Mouse (Mus musculus) MEL (cell line): ENCODE data around the gene Stx3. TPM values are rescaled to one million over a fixed set of nuclear protein-coding genes. Genes with fewer than 3 reads are reported as not detected.

Experiments
- DNase-seq: peaks from one replicate; pipeline ENCODE4 v3.0.0; 2011; ENCODE audit warnings: low read depth, low spot score
- H3K27ac ChIP-seq: 2 replicates; pipeline ENCODE4 v1.5.1; 2012; ENCODE audit warnings: low read depth, mild to moderate bottlenecking, control low read depth, low read length, moderate library complexity; ENCODE audit not compliant: control insufficient read depth
- H3K27me3 ChIP-seq, 2 experiments: fragments of 150-350 bp in 1 of 2; sonication (generic) in 1 of 2; 2 replicates each; pipeline ENCODE4 v1.6.1; 2012; ENCODE audit warnings: low read length in 2 of 2, mild to moderate bottlenecking in 2 of 2, improper control_type of control experiment in 1 of 2, moderate library complexity in 1 of 2; ENCODE audit not compliant: insufficient read depth in 2 of 2, control insufficient read depth in 1 of 2
- H3K36me3 ChIP-seq, 2 experiments: 2 replicates each; pipeline ENCODE4 v1.6.1; 2012 to 2014; ENCODE audit warnings: low read length in 2 of 2, improper control_type of control experiment in 1 of 2, inconsistent platforms in 1 of 2, mild to moderate bottlenecking in 1 of 2; ENCODE audit not compliant: insufficient read depth in 2 of 2, control insufficient read depth in 1 of 2
- H3K4me1 ChIP-seq, 2 experiments: fragments of 150-350 bp in 1 of 2; sonication (generic) in 1 of 2; 2 replicates each; pipeline ENCODE4 v1.6.1; 2012; ENCODE audit warnings: low read length in 2 of 2, improper control_type of control experiment in 1 of 2, mild to moderate bottlenecking in 1 of 2; ENCODE audit not compliant: insufficient read depth in 2 of 2, control insufficient read depth in 1 of 2
- H3K4me3 ChIP-seq, 2 experiments: fragments of 150-350 bp in 1 of 2; sonication (generic) in 1 of 2; 2 replicates each; pipeline ENCODE4 v1.5.1; 2012; ENCODE audit warnings: low read depth in 2 of 2, low read length in 2 of 2, mild to moderate bottlenecking in 2 of 2, moderate library complexity in 2 of 2, control low read depth in 1 of 2, improper control_type of control experiment in 1 of 2; ENCODE audit not compliant: control insufficient read depth in 1 of 2, insufficient read depth in 1 of 2
- H3K79me2 ChIP-seq: 2 replicates; pipeline ENCODE4 v1.6.1; 2012; ENCODE audit warnings: mild to moderate bottlenecking, low read length, moderate library complexity; ENCODE audit not compliant: control insufficient read depth, poor library complexity, insufficient read depth
- H3K9ac ChIP-seq: 2 replicates; pipeline ENCODE4 v1.6.1; 2012; ENCODE audit warnings: low read depth, mild to moderate bottlenecking, control low read depth, low read length, moderate library complexity; ENCODE audit not compliant: control insufficient read depth, poor library complexity, severe bottlenecking
- H3K9me3 ChIP-seq: fragments of 150-350 bp; sonication (generic); replicated peaks from 2 replicates; pipeline ENCODE4 v1.6.1; 2012; ENCODE audit warnings: mild to moderate bottlenecking, low read length, improper control_type of control experiment, moderate library complexity; ENCODE audit not compliant: insufficient read depth
- BHLHE40 ChIP-seq: IDR thresholded peaks from 2 replicates; pipeline ENCODE4 v1.6.1; 2012; ENCODE audit warnings: low read depth, mild to moderate bottlenecking, inconsistent platforms, low read length, improper control_type of control experiment, borderline replicate concordance
- CHD2 ChIP-seq: IDR thresholded peaks from 2 replicates; pipeline ENCODE4 v1.6.1; 2011; ENCODE audit warnings: low read length, improper control_type of control experiment
- CTCF ChIP-seq, 3 experiments: IDR thresholded peaks in 2 of 3; conservative IDR thresholded peaks in 1 of 3; 2 replicates each; pipeline ENCODE4 v1.5.1; 2011 to 2012; ENCODE audit warnings: low read length in 3 of 3, low read depth in 2 of 3, mild to moderate bottlenecking in 2 of 3, improper control_type of control experiment in 1 of 3, inconsistent platforms in 1 of 3, mixed read lengths in 1 of 3, moderate library complexity in 1 of 3; ENCODE audit not compliant: control insufficient read depth in 1 of 3, insufficient read depth in 1 of 3, poor library complexity in 1 of 3, severe bottlenecking in 1 of 3
- E2F4 ChIP-seq: IDR thresholded peaks from 2 replicates; pipeline ENCODE4 v1.6.1; 2011; ENCODE audit warnings: low read depth, low read length, improper control_type of control experiment, borderline replicate concordance
- GABPA ChIP-seq: IDR thresholded peaks from 2 replicates; pipeline ENCODE4 v1.6.1; 2012; ENCODE audit warnings: low read depth, mild to moderate bottlenecking, inconsistent platforms, low read length, improper control_type of control experiment, moderate library complexity
- HCFC1 ChIP-seq: IDR thresholded peaks from 2 replicates; pipeline ENCODE4 v1.6.1; 2012; ENCODE audit warnings: low read depth, mild to moderate bottlenecking, inconsistent platforms, low read length, improper control_type of control experiment, moderate library complexity
- JUND ChIP-seq: IDR thresholded peaks from 2 replicates; pipeline ENCODE4 v1.6.1; 2011; ENCODE audit warnings: low read depth, mild to moderate bottlenecking, improper control_type of control experiment, low read length
- KAT2A ChIP-seq: conservative IDR thresholded peaks from 2 replicates; pipeline ENCODE4 v1.6.1; 2012; ENCODE audit warnings: low read depth, low read length, improper control_type of control experiment, inconsistent platforms
- MAFK ChIP-seq: IDR thresholded peaks from 2 replicates; pipeline ENCODE4 v1.6.1; 2011; ENCODE audit warnings: low read depth, mild to moderate bottlenecking, low read length, improper control_type of control experiment, borderline replicate concordance
- MAX ChIP-seq: IDR thresholded peaks from 2 replicates; pipeline ENCODE4 v1.6.1; 2011; ENCODE audit warnings: low read length, improper control_type of control experiment
- MAZ ChIP-seq: IDR thresholded peaks from 2 replicates; pipeline ENCODE4 v1.6.1; 2012; ENCODE audit warnings: low read depth, mild to moderate bottlenecking, inconsistent platforms, low read length, improper control_type of control experiment
- POLR2A ChIP-seq, 2 experiments: IDR thresholded peaks; 2 replicates each; pipeline ENCODE4 v1.6.1; 2011 to 2012; ENCODE audit warnings: low read length in 2 of 2, mild to moderate bottlenecking in 2 of 2, control low read depth in 1 of 2, improper control_type of control experiment in 1 of 2, low read depth in 1 of 2, moderate library complexity in 1 of 2; ENCODE audit not compliant: control insufficient read depth in 1 of 2, insufficient read depth in 1 of 2, poor library complexity in 1 of 2
- POLR2AphosphoS2 ChIP-seq: IDR thresholded peaks from 2 replicates; pipeline ENCODE4 v1.6.1; 2011; ENCODE audit warnings: low read length, improper control_type of control experiment
- POLR2AphosphoS5 ChIP-seq: IDR thresholded peaks from 2 replicates; pipeline ENCODE4 v1.6.1; 2012; ENCODE audit warnings: low read depth, borderline replicate concordance, mild to moderate bottlenecking, inconsistent platforms, low read length, moderate library complexity, mixed read lengths
- RAD21 ChIP-seq: IDR thresholded peaks from 2 replicates; pipeline ENCODE4 v1.6.1; 2011; ENCODE audit warnings: mild to moderate bottlenecking, low read depth, low read length, improper control_type of control experiment
- SMC3 ChIP-seq: IDR thresholded peaks from 2 replicates; pipeline ENCODE4 v1.6.1; 2011; ENCODE audit warnings: low read depth, low read length, improper control_type of control experiment
- TBP ChIP-seq: IDR thresholded peaks from 2 replicates; pipeline ENCODE4 v1.8.0; 2011; ENCODE audit warnings: low read depth, low read length, improper control_type of control experiment
- TCF12 ChIP-seq: IDR thresholded peaks from 2 replicates; pipeline ENCODE4 v1.6.1; 2014; ENCODE audit warnings: low read depth, mild to moderate bottlenecking, inconsistent platforms, low read length, improper control_type of control experiment, moderate library complexity
- UBTF ChIP-seq: IDR thresholded peaks from 2 replicates; pipeline ENCODE4 v1.6.1; 2012; ENCODE audit warnings: low read depth, mild to moderate bottlenecking, inconsistent platforms, low read length, improper control_type of control experiment, moderate library complexity, borderline replicate concordance; ENCODE audit not compliant: insufficient read depth
- USF2 ChIP-seq, 2 experiments: IDR thresholded peaks; 2 replicates each; pipeline ENCODE4 v1.6.1; 2011 to 2012; ENCODE audit warnings: improper control_type of control experiment in 2 of 2, low read length in 2 of 2, borderline replicate concordance in 1 of 2, inconsistent platforms in 1 of 2, low read depth in 1 of 2, mild to moderate bottlenecking in 1 of 2; ENCODE audit not compliant: insufficient read depth in 1 of 2
- ZC3H11A ChIP-seq: IDR thresholded peaks from 2 replicates; pipeline ENCODE4 v1.6.1; 2012; ENCODE audit warnings: low read depth, mild to moderate bottlenecking, inconsistent platforms, low read length, improper control_type of control experiment
- ZKSCAN1 ChIP-seq: IDR thresholded peaks from 2 replicates; pipeline ENCODE4 v1.6.1; 2012; ENCODE audit warnings: low read depth, mild to moderate bottlenecking, inconsistent platforms, low read length, improper control_type of control experiment, moderate library complexity
- ZMIZ1 ChIP-seq: IDR thresholded peaks from 2 replicates; pipeline ENCODE4 v1.6.1; 2012; ENCODE audit warnings: low read depth, mild to moderate bottlenecking, inconsistent platforms, low read length, improper control_type of control experiment, moderate library complexity
- ZNF384 ChIP-seq: IDR thresholded peaks from 2 replicates; pipeline ENCODE4 v1.6.1; 2012; ENCODE audit warnings: low read depth, mild to moderate bottlenecking, inconsistent platforms, low read length, improper control_type of control experiment
- polyA plus RNA-seq, 2 experiments: library from polyadenylated mRNA; stranded (reverse) in 1 of 2; unstranded in 1 of 2; fragments of >175 nt in 1 of 2; fragments of >200 nt in 1 of 2; gene quantifications; 2 replicates each; pipeline versions ENCODE4 v1.2.1 to v1.2.4; 2012; ENCODE audit warnings: low replicate concordance in 2 of 2, low read depth in 1 of 2; ENCODE audit not compliant: insufficient read length in 2 of 2, insufficient read depth in 1 of 2, missing spikeins in 1 of 2
- total RNA-seq: library from RNA; depleted of rRNA; stranded (reverse); fragments of 300-350 nt; gene quantifications from 2 replicates; pipeline ENCODE4 v1.2.3, GENCODE M21; 2012

Stx3 gene
- total and polyA plus RNA-seq, 3 experiments = 0.73 to 3.0 TPM; not detected in 1

DNA sequence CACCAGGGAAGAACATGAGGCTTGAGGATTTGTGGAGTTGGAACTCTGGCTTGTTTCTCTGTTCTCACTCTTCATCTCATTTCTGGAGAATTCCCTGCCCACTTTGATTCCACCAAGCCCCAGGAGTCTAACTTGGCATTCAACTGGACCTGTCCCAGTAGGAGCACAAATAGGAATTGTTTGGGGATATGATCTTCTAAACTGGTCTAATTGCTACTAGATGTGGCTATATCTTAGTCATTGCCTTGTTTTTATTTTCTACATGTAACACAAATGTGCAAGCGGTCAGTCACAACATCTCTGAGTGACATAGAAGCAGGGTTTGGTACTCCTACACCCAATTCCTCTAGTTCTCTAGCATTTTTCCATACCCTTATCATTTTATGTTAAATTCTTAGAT is 41.8 kb upstream of the Stx3 start, which contains the start of gene Olfr1418:
Gene Olfr1418, minus strand, starts transcription at position 101 of the 400 bp plus-strand sequence.
- no peak for DNase-seq
- no peak within 1 kb of the TSS for H3K9ac ChIP-seq
- H3K36me3 ChIP-seq = no peaks in the 10 kb centered on the region
- H3K79me2 ChIP-seq = no peaks in the 10 kb centered on the region
- peaks cover 1 to 2% of the 10 kb centered on the region in 2 experiments; a peak in 2 of 4 replicates for H3K27me3 ChIP-seq
- no peak within 1 kb of the TSS for H3K27ac ChIP-seq
- no peak for TF ChIP-seq POLR2AphosphoS5
- TF ChIP-seq POLR2A (IDR thresholded peaks at IDR 0.05; ENCODE audit: control insufficient read depth in 1 of 2, insufficient read depth in 1 of 2, low read depth in 1 of 2, low read length in 2 of 2, poor library complexity in 1 of 2) = no peak
- TF ChIP-seq E2F4 = no peak
- TF ChIP-seq USF2 (IDR thresholded peaks at IDR 0.05; ENCODE audit: borderline replicate concordance in 1 of 2, insufficient read depth in 1 of 2, low read depth in 1 of 2, low read length in 2 of 2) = no peak
- TF ChIP-seq ZC3H11A = no peak
- TF ChIP-seq TCF12 = no peak
- TF ChIP-seq ZMIZ1 = no peak
- no peak for TF ChIP-seq KAT2A
- TF ChIP-seq POLR2AphosphoS2 = no peak
- no peak for TF ChIP-seq MAFK
- TF ChIP-seq RAD21 = no peak
- no peak for TF ChIP-seq TBP
- TF ChIP-seq SMC3 = no peak
- no peak for TF ChIP-seq CHD2
- TF ChIP-seq BHLHE40 = no peak
- no peak for TF ChIP-seq MAX
- TF ChIP-seq UBTF = no peak
- no peak for TF ChIP-seq HCFC1
- H3K9me3 ChIP-seq = no peaks in the 10 kb centered on the region
- no peaks in the 10 kb centered on the region for H3K4me1 ChIP-seq
- no peak within 1 kb of the TSS for H3K4me3 ChIP-seq

DNA sequence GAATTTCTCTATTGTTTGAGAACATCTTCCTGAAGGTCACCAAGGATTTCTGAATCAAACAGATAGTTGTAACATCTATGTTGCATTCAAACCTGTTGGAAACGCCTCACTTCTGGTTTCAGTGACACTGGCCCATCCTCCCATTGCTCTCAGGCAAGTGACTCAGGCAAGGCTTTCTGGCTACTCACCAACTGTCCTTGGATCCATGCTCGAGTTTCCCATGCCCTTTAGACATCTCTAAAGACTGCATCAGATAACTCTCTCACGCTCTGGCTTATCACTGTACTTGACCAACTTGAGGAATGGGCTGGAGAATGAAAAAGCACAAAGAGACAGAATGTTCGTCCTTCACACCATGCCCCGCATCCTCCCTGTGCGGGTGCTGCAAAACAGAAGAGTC is 37.3 kb upstream of the Stx3 start:
- TF ChIP-seq BHLHE40 (no peak), ZNF384 (no peak), TBP (no peak), MAZ (no peak), HCFC1 (no peak), GABPA (no peak), CHD2 (no peak), CTCF (IDR thresholded peaks at IDR 0.05 in 2 of 3, conservative IDR thresholded peaks at IDR 0.05 in 1 of 3; ENCODE audit: control insufficient read depth in 1 of 3, insufficient read depth in 1 of 3, low read depth in 2 of 3, low read length in 3 of 3, poor library complexity in 1 of 3, severe bottlenecking in 1 of 3) (no peak), E2F4 (no peak), JUND (no peak), ZKSCAN1 (no peak), POLR2AphosphoS2 (no peak)
- H3K27me3 ChIP-seq = no peaks in the 10 kb centered on the region; a peak in 1 of 4 replicates
- DNase-seq = no peak
- no peak overlapping the region for H3K4me3 ChIP-seq
- peaks cover 2 to 6% of the 10 kb centered on the region in 2 experiments; a peak in 1 of 4 replicates for H3K4me1 ChIP-seq
- H3K27ac ChIP-seq = no peak overlapping the region
- H3K36me3 ChIP-seq = peaks cover 0 to 14% of the 10 kb centered on the region in 2 experiments; a peak in 2 of 4 replicates
- no peaks in the 10 kb centered on the region for H3K9me3 ChIP-seq
- H3K9ac ChIP-seq = no peak overlapping the region
- H3K79me2 ChIP-seq = no peaks in the 10 kb centered on the region
